Comparison of ENCODE assay signal across 8 mouse cellular contexts in genomic region chr2:25292054-25292544, GRCm38 (mm10). TPM values are rescaled to one million over a fixed set of nuclear protein-coding genes. Genes with fewer than 3 reads are reported as not detected.
DNase-seq lines count a peak whose midpoint lies in the region; ATAC-seq and TF ChIP-seq lines count a peak whose summit lies in the region.

No protein-coding gene starts in this region.

- in situ Hi-C loops in ES-E14 (cut with MboI; ENCODE audit: low sequenced_read_pairs in 2 of 2, unreplicated experiment in 2 of 2), result no loop called here

- peak overlapping the region; percentile 40 to 50; a peak in 3 of 4 replicates for H3K4me3 ChIP-seq in ES-E14 (ENCODE audit: insufficient read depth in 1 of 2, low read depth in 1 of 2, low read length in 2 of 2, poor library complexity in 1 of 2, severe bottlenecking in 1 of 2)
- peak overlapping the region; percentile 19 to 33; a peak in 3 of 4 replicates for H3K4me3 ChIP-seq in heart, embryonic 14.5 days (ENCODE audit: control insufficient read depth in 1 of 2, insufficient read depth in 1 of 2, low read depth in 1 of 2, low read length in 2 of 2)
- H3K4me3 ChIP-seq in limb, embryonic 10.5 days, result peak overlapping the region; percentile 40
- H3K4me3 ChIP-seq in midbrain, postnatal 0 days (ENCODE audit: low read depth, low read length), result no peak overlapping the region

- no peaks in the 10 kb centered on the region for H3K9me3 ChIP-seq in ES-E14 (ENCODE audit: control insufficient read depth, insufficient read depth, low read depth, low read length)
- no peaks in the 10 kb centered on the region for H3K9me3 ChIP-seq in heart, embryonic 14.5 days (ENCODE audit: control insufficient read depth, low read length)
- H3K9me3 ChIP-seq in limb, embryonic 10.5 days (replicated peaks), result no peaks in the 10 kb centered on the region
- no peaks in the 10 kb centered on the region for H3K9me3 ChIP-seq in midbrain, postnatal 0 days (ENCODE audit: low read length)

- H3K4me2 ChIP-seq in heart, embryonic 14.5 days (ENCODE audit: low read length), result peak overlapping the region; percentile 60
- H3K4me2 ChIP-seq in midbrain, postnatal 0 days (ENCODE audit: low read depth, low read length, poor library complexity, severe bottlenecking), result peak overlapping the region; percentile 28; the same call in 1 of the 2 replicates

- no peak overlapping the region for H3K9ac ChIP-seq in ES-E14 (ENCODE audit: insufficient read depth, low read depth, low read length, poor library complexity, severe bottlenecking)
- H3K9ac ChIP-seq in heart, embryonic 14.5 days (ENCODE audit: low read length), result peak overlapping the region; percentile 25
- H3K9ac ChIP-seq in midbrain, postnatal 0 days (replicated peaks; ENCODE audit: low read length, poor library complexity, severe bottlenecking), result 0 out of 2 replicates have a peak overlapping the region, but pooled peaks have one; percentile 9

- no peak for ATAC-seq in heart, embryonic 14.5 days (ENCODE audit: insufficient number of reproducible peaks, insufficient read depth, low FRiP score, low read depth)
- no peak for ATAC-seq in midbrain, postnatal 0 days (ENCODE audit: low FRiP score)
- no peak for ATAC-seq in inflammation-experienced regulatory T-cells, adult 6 months

- DNase-seq in cerebellum, postnatal 10 days, result peak; percentile 45 to 53
- DNase-seq in cerebellum, adult 11 months, result no peak
- DNase-seq in ES-E14 (ENCODE audit: low read depth, low spot score), result no peak
- no peak for DNase-seq in limb, embryonic 10.5 days (ENCODE audit: low spot score)
- DNase-seq in midbrain, postnatal 0 days (ENCODE audit: low spot score), result no peak
- no peak for DNase-seq in testis, postnatal 14 days (ENCODE audit: low spot score)

- no peak for TF ChIP-seq CTCF in midbrain, postnatal 0 days (IDR thresholded peaks at IDR 0.05)

- WGBS in heart, embryonic 14.5 days, result 5% methylated on average over 42 of the region's 43 CpGs
- whole genome bisulfite sequencing in limb, embryonic 10.5 days, result 8% methylated on average over 42 of the region's 43 CpGs
- 11% methylated on average over 37 of the region's 43 CpGs for WGBS in midbrain, postnatal 0 days

- no peak overlapping the region for H3K27ac ChIP-seq in ES-E14 (ENCODE audit: insufficient read depth, low read depth, low read length, poor library complexity, severe bottlenecking)
- no peak overlapping the region for H3K27ac ChIP-seq in heart, embryonic 14.5 days (replicated peaks in 1 of 2; ENCODE audit: control insufficient read depth in 1 of 2, insufficient read depth in 1 of 2, low read depth in 2 of 2, low read length in 2 of 2)
- no peak overlapping the region for H3K27ac ChIP-seq in limb, embryonic 10.5 days
- H3K27ac ChIP-seq in midbrain, postnatal 0 days (ENCODE audit: low read depth, low read length), result no peak overlapping the region

- peaks cover 0 to 7% of the 10 kb centered on the region in 2 experiments; a peak in 1 of 4 replicates for H3K4me1 ChIP-seq in ES-E14 (ENCODE audit: control insufficient read depth in 2 of 2, insufficient read depth in 2 of 2, low read length in 2 of 2, poor library complexity in 1 of 2)
- peaks cover 0 to 16% of the 10 kb centered on the region in 2 experiments; a peak in 3 of 4 replicates for H3K4me1 ChIP-seq in heart, embryonic 14.5 days (ENCODE audit: control insufficient read depth in 2 of 2, insufficient read depth in 2 of 2, low read length in 2 of 2)
- peaks cover 27% of the 10 kb centered on the region for H3K4me1 ChIP-seq in limb, embryonic 10.5 days
- peaks cover 11% of the 10 kb centered on the region; the same call in 1 of the 2 replicates for H3K4me1 ChIP-seq in midbrain, postnatal 0 days (ENCODE audit: insufficient read depth, low read length)

- H3K27me3 ChIP-seq in heart, embryonic 14.5 days (ENCODE audit: control insufficient read depth, insufficient read depth, low read length), result peaks cover 90% of the 10 kb centered on the region
- H3K27me3 ChIP-seq in limb, embryonic 10.5 days (ENCODE audit: low read depth, poor library complexity, severe bottlenecking), result peaks cover 100% of the 10 kb centered on the region
- H3K27me3 ChIP-seq in midbrain, postnatal 0 days (ENCODE audit: insufficient read depth, low read length), result peaks cover 45% of the 10 kb centered on the region

- no peaks in the 10 kb centered on the region for H3K36me3 ChIP-seq in ES-E14 (ENCODE audit: control insufficient read depth, insufficient read depth, low read length, poor library complexity, severe bottlenecking)
- no peaks in the 10 kb centered on the region for H3K36me3 ChIP-seq in heart, embryonic 14.5 days (ENCODE audit: control insufficient read depth, insufficient read depth, low read length)
- no peaks in the 10 kb centered on the region for H3K36me3 ChIP-seq in limb, embryonic 10.5 days
- H3K36me3 ChIP-seq in midbrain, postnatal 0 days (ENCODE audit: insufficient read depth, low read length), result peaks cover 40% of the 10 kb centered on the region

TF ChIP-seq in ES-E14, 5 proteins besides CTCF, POLR2A, EP300 and RAD21:
- TF ChIP-seq ZNF384 (IDR thresholded peaks at IDR 0.05; ENCODE audit: low read depth, low read length), result no peak
- no peak for TF ChIP-seq CHD2 (IDR thresholded peaks at IDR 0.05; ENCODE audit: low read depth, low read length)
- TF ChIP-seq HCFC1 (IDR thresholded peaks at IDR 0.05; ENCODE audit: borderline replicate concordance, insufficient read depth, low read length), result no peak
- TF ChIP-seq MAFK (IDR thresholded peaks at IDR 0.05; ENCODE audit: insufficient read depth, low read depth, low read length), result no peak
- TF ChIP-seq ZC3H11A (IDR thresholded peaks at IDR 0.05; ENCODE audit: borderline replicate concordance, low read depth, low read length), result no peak

RNA-seq across cellular contexts. Expression of gene Lrrc26, which starts 2.4 kb away (rescaled TPM):
- 0.21 TPM in 1 of 2 replicates, not detected in the other for total RNA-seq in ES-E14 (2012; rRNA removed)
- polyA plus RNA-seq in heart, embryonic 14.5 days (2014; fragmentation: Nextera tagmentation; extraction: Ambion mirVana), result not detected in 2 replicates
- not detected in 2 replicates for polyA plus RNA-seq in limb, embryonic 10.5 days (2016; fragmentation: Nextera tagmentation; extraction: Ambion mirVana)
- total RNA-seq in midbrain, postnatal 0 days (2014; rRNA removed), result not detected in 2 replicates
- 0.23 and 0.26 TPM in 2 replicates for polyA plus RNA-seq in midbrain, postnatal 0 days (2015; fragmentation: Nextera tagmentation; extraction: Ambion mirVana)
- polyA plus RNA-seq in inflammation-experienced regulatory T-cells, adult 6 months (2017; shearing (Covaris generic)), result not detected

RNA-seq across cellular contexts. Expression of gene Tmem210, which starts 4.2 kb away (rescaled TPM):
- not detected in 2 replicates for total RNA-seq in ES-E14 (2012; rRNA removed)
- not detected in 2 replicates for polyA plus RNA-seq in heart, embryonic 14.5 days (2014; fragmentation: Nextera tagmentation; extraction: Ambion mirVana)
- not detected in 2 replicates for polyA plus RNA-seq in limb, embryonic 10.5 days (2016; fragmentation: Nextera tagmentation; extraction: Ambion mirVana)
- total RNA-seq in midbrain, postnatal 0 days (2014; rRNA removed), result not detected in 2 replicates
- not detected in 2 replicates for polyA plus RNA-seq in midbrain, postnatal 0 days (2015; fragmentation: Nextera tagmentation; extraction: Ambion mirVana)
- not detected for polyA plus RNA-seq in inflammation-experienced regulatory T-cells, adult 6 months (2017; shearing (Covaris generic))

RNA-seq across cellular contexts. Expression of gene Anapc2, which starts 19.8 kb away (rescaled TPM):
- total RNA-seq in ES-E14 (2012; rRNA removed), result 25.2 and 30.8 TPM in 2 replicates
- polyA plus RNA-seq in heart, embryonic 14.5 days (2014; fragmentation: Nextera tagmentation; extraction: Ambion mirVana), result 70.2 and 71.3 TPM in 2 replicates
- polyA plus RNA-seq in limb, embryonic 10.5 days (2016; fragmentation: Nextera tagmentation; extraction: Ambion mirVana), result 138 and 153 TPM in 2 replicates
- 35.0 and 39.3 TPM in 2 replicates for total RNA-seq in midbrain, postnatal 0 days (2014; rRNA removed)
- polyA plus RNA-seq in midbrain, postnatal 0 days (2015; fragmentation: Nextera tagmentation; extraction: Ambion mirVana), result 103 and 107 TPM in 2 replicates
- 10 to 100 TPM; 29.3 to 44.6 (median 39.2) TPM for polyA plus RNA-seq in inflammation-experienced regulatory T-cells, adult 6 months (2017; shearing (Covaris generic))

RNA-seq across cellular contexts. Expression of gene Ssna1, which starts 19.9 kb away (rescaled TPM):
- total RNA-seq in ES-E14 (2012; rRNA removed), result 52.4 and 70.6 TPM in 2 replicates
- 150 and 163 TPM in 2 replicates for polyA plus RNA-seq in heart, embryonic 14.5 days (2014; fragmentation: Nextera tagmentation; extraction: Ambion mirVana)
- polyA plus RNA-seq in limb, embryonic 10.5 days (2016; fragmentation: Nextera tagmentation; extraction: Ambion mirVana), result 235 and 243 TPM in 2 replicates
- total RNA-seq in midbrain, postnatal 0 days (2014; rRNA removed), result 71.7 and 83.9 TPM in 2 replicates
- 158 and 172 TPM in 2 replicates for polyA plus RNA-seq in midbrain, postnatal 0 days (2015; fragmentation: Nextera tagmentation; extraction: Ambion mirVana)
- 100 to 1,000 TPM; 111 to 156 (median 121) TPM for polyA plus RNA-seq in inflammation-experienced regulatory T-cells, adult 6 months (2017; shearing (Covaris generic))

RNA-seq across cellular contexts. Expression of gene Grin1, which starts 26.9 kb away (rescaled TPM):
- 2.5 and 8.3 TPM in 2 replicates for total RNA-seq in ES-E14 (2012; rRNA removed)
- polyA plus RNA-seq in heart, embryonic 14.5 days (2014; fragmentation: Nextera tagmentation; extraction: Ambion mirVana), result 0.05 TPM in 1 of 2 replicates, not detected in the other
- 0.30 and 0.46 TPM in 2 replicates for polyA plus RNA-seq in limb, embryonic 10.5 days (2016; fragmentation: Nextera tagmentation; extraction: Ambion mirVana)
- total RNA-seq in midbrain, postnatal 0 days (2014; rRNA removed), result 120 and 146 TPM in 2 replicates
- polyA plus RNA-seq in midbrain, postnatal 0 days (2015; fragmentation: Nextera tagmentation; extraction: Ambion mirVana), result 71.5 and 72.3 TPM in 2 replicates
- not detected for polyA plus RNA-seq in inflammation-experienced regulatory T-cells, adult 6 months (2017; shearing (Covaris generic))

Comparison
In these comparisons a context has a peak if more than half of its experiments do, and no peak if none do; other contexts are left out.
1. DNase-seq: peak in cerebellum, postnatal 10 days (2 of 2); none in cerebellum, adult 11 months (single experiment), ES-E14 (single experiment), limb, embryonic 10.5 days (single experiment), midbrain, postnatal 0 days (single experiment) and testis, postnatal 14 days (single experiment).